Mouse (Mus musculus): ENCODE measurements around the gene Ormdl3. TPM values are rescaled to one million over a fixed set of nuclear protein-coding genes. Genes with fewer than 3 reads are reported as not detected.
A peak's percentile ranks its signal among the peaks of the same experiment; 100 is the strongest.
"Not testable (repeated sequence)": the region's sequence is repeated elsewhere in the genome, so short reads cannot be mapped to it uniquely, and the experiment has no call there.

Gene Ormdl3
- 8.0 and 9.3 TPM in 2 replicates for polyA plus RNA-seq (2014; fragmentation: Nextera tagmentation; extraction: Ambion mirVana)

DNA sequence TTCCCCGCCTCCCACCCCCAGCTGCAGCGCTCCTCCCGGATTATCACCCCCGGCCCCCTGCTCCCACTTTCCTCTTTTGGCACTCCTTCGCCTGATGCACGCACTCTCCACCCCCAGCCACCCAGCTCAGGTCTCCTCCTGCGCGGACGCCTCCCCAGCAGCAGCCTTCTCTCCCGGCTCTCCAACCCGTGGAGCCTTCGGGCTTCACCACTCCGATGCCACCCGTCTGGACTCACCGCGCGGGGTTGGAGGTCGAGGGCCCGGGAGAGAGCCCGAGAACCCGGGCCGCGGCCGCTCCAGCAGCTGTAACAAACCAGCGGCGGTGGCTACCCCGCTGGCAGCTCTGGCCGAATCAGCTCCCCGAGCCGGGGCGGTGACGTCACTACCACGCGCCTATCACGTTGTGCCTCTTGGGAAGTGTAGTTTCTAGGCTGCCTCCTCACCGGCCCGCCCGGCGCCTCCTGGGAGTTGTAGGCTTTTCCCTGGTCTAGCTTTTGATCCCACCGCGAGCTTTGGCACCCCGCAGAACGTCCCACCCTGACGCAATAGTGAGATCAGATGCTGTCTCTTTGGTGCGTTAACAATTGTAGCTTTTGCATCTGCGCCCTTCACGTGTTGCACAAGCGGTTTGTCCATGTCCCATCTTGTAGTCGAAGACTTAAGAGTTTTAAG is at the start of gene Ormdl3:
Gene Ormdl3, minus strand, starts transcription at position 477 of the 672 bp plus-strand sequence.
- H3K36me3 ChIP-seq (replicated peaks; ENCODE audit: control insufficient read depth, insufficient read depth, low read depth, low read length) = no peaks in the 10 kb centered on the region; the same call in 1 of the 2 replicates
- no peak within 1 kb of the TSS; the same call in 1 of the 2 replicates for H3K27ac ChIP-seq (replicated peaks; ENCODE audit: low read depth, low read length)
- peak within 1 kb of the TSS; percentile 85 for H3K9ac ChIP-seq (replicated peaks; ENCODE audit: low read length)
- H3K9me3 ChIP-seq (replicated peaks; ENCODE audit: control insufficient read depth, low read length) = no peaks in the 10 kb centered on the region
- H3K27me3 ChIP-seq (ENCODE audit: control insufficient read depth, insufficient read depth, low read length) = no peaks in the 10 kb centered on the region
- DNase-seq (ENCODE audit: low spot score) (peak; percentile 99), ATAC-seq (replicated peaks; ENCODE audit: insufficient number of reproducible peaks, low FRiP score, low TSS enrichment, low read depth) (peak; percentile 89)
- peak within 1 kb of the TSS; percentile 80 for H3K4me3 ChIP-seq (ENCODE audit: low read depth, low read length)
- no peaks in the 10 kb centered on the region; the same call in 1 of the 2 replicates for H3K4me1 ChIP-seq (ENCODE audit: control insufficient read depth, insufficient read depth, low read length)
- WGBS = under 1% methylated on average over 49 of the region's 49 CpGs
- peak within 1 kb of the TSS; percentile 71 for H3K4me2 ChIP-seq (ENCODE audit: low read depth, low read length)

DNA sequence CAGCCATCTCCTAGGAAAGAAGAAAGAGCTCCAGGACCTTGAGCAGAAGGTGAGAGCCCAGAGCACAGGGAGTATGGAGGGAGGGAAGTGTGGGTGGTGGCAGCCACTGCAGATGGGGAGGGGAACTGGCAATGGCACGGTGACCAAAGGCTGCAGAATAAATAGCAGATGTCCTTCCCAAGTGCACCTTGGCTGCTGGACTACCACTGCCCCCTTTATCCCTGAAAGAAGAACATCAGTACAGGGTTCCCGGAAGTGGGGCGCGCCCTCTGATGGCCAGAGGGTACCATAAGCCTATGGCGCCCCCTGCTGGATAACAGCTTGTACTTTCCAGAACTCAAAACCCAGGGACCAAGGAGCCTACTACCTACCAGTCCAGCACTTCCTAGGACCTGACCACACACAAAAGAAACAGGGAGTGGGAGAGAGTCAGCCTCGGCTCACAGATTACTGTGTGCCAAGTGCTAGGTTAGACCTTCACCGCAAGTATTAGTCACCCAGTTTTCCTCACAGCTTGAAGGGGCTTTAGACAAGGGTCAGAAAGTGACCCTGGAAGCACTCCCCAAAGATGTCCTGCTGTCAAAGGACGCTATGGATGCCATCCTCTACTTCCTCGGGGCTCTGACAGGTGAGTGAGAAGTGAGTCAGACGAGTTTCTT is 48.3 kb upstream of the Ormdl3 start:
- ATAC-seq (replicated peaks; ENCODE audit: insufficient number of reproducible peaks, low FRiP score, low TSS enrichment, low read depth); H3K36me3 ChIP-seq (replicated peaks; ENCODE audit: control insufficient read depth, insufficient read depth, low read depth, low read length); H3K4me1 ChIP-seq (ENCODE audit: control insufficient read depth, insufficient read depth, low read length); H3K27me3 ChIP-seq (ENCODE audit: control insufficient read depth, insufficient read depth, low read length); H3K4me3 ChIP-seq (ENCODE audit: low read depth, low read length); H3K27ac ChIP-seq (replicated peaks; ENCODE audit: low read depth, low read length); H3K4me2 ChIP-seq (ENCODE audit: low read depth, low read length); H3K9ac ChIP-seq (replicated peaks; ENCODE audit: low read length); H3K9me3 ChIP-seq (replicated peaks; ENCODE audit: control insufficient read depth, low read length): not testable (repeated sequence)
- 36% methylated on average over 10 of the region's 10 CpGs for WGBS
- DNase-seq (ENCODE audit: low spot score) = peak; percentile 23

DNA sequence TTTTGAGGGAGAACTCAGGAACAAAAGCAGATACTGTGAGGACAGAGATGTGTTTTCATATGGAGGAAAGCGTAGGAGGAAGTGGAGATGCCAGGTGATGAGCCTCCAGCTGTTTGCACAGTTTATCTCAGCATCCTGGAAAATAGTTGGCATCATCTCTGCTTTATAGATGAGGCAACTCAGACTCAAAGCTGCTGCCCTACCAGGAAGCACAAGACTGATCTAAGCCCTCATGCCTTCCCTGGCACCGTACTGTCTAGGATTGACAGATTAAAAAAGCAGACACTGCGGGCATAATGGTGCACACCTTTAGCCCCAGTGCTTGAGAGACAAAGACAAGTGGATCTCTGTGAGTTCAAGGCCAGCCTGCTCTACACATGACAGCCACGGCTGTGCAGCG is 43.5 kb upstream of the Ormdl3 start:
- 85% methylated on average over 5 of the region's 5 CpGs for WGBS
- Histone ChIP-seq H3K9ac (replicated peaks; ENCODE audit: low read length) (no peak overlapping the region), H3K9me3 (replicated peaks; ENCODE audit: control insufficient read depth, low read length) (no peaks in the 10 kb centered on the region)

DNA sequence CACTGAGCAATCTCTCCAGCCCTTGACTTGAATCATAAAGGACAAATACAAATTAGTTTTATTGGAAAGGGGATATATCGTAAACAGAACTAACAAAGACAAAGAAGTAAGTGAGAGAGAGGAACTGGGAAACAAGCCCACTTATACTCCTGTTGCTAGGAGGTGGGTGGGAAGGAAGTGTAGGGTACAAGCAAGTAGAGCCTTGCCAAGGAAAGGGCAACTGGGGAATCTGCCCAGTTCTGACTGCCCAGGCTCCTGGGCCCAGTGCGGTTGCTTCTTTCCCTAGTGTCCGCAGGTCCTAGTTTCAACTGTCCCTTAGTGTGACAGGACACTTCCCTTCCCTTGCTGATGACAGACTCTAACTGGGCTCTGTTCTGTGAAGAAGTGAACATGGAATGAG is 41.5 kb upstream of the Ormdl3 start:
- WGBS = 92% methylated on average over 3 of the region's 3 CpGs
- ATAC-seq (replicated peaks; ENCODE audit: insufficient number of reproducible peaks, low FRiP score, low TSS enrichment, low read depth) = no peak

More for the DNA sequence above, 43.5 kb upstream of the Ormdl3 start:
- no peak overlapping the region for H3K4me2 ChIP-seq (ENCODE audit: low read depth, low read length)
- H3K4me1 ChIP-seq (ENCODE audit: control insufficient read depth, insufficient read depth, low read length) = no peaks in the 10 kb centered on the region
- H3K36me3 ChIP-seq (replicated peaks; ENCODE audit: control insufficient read depth, insufficient read depth, low read depth, low read length) = no peaks in the 10 kb centered on the region
- no peak overlapping the region for H3K4me3 ChIP-seq (ENCODE audit: low read depth, low read length)
- H3K27me3 ChIP-seq (ENCODE audit: control insufficient read depth, insufficient read depth, low read length) = no peaks in the 10 kb centered on the region
- no peak for DNase-seq (ENCODE audit: low spot score)
- no peak overlapping the region for H3K27ac ChIP-seq (replicated peaks; ENCODE audit: low read depth, low read length)
- no peak for ATAC-seq (replicated peaks; ENCODE audit: insufficient number of reproducible peaks, low FRiP score, low TSS enrichment, low read depth)

DNA sequence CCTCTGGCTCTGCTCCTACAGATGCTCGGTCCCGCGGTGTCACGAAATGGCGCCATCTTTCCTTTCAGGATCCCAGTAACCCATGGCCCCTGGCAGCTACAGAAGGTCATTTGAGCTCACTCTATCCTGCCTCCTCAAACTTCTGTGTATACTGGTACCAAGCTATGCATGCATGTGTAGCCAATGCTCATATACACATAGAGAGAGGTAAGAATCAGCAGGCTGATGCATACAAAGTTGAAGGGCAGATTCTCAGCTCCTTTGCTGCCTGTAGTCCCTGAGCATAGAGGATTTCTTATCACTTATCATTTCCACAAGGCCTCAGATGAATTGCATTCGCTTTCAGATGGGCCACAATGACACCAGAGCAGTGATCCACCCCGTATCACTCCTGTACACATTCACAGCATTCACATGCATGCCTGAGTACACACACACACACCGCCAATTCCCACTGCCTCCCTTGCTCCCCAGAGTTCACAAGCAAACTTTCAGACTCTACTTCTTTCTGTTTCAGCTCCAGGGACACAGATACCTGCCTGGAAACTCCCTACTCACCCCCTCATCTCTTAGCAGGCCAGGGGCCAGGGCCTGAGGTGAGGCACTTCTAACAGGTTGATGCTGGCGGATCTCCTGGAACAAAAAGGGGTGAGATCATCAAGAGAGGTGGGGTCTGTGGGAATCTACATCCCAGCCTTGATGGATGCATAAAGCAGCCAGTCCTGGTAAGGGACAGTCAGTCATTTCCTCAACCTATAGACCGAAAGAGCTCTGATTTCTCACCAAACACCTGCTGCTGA is 38.6 kb upstream of the Ormdl3 start, which contains the start of the genes Gm12355 and Gsdma3:
Gene Gm12355, minus strand, starts transcription at position 51 of the 800 bp plus-strand sequence.
Gene Gsdma3, plus strand, starts transcription at position 750 of the 800 bp plus-strand sequence.
- ATAC-seq (replicated peaks; ENCODE audit: insufficient number of reproducible peaks, low FRiP score, low TSS enrichment, low read depth) (no peak), DNase-seq (ENCODE audit: low spot score) (no peak)
- Histone ChIP-seq H3K9ac (replicated peaks; ENCODE audit: low read length) (no peak within 1 kb of the TSS), H3K27me3 (ENCODE audit: control insufficient read depth, insufficient read depth, low read length) (no peaks in the 10 kb centered on the region), H3K36me3 (replicated peaks; ENCODE audit: control insufficient read depth, insufficient read depth, low read depth, low read length) (no peaks in the 10 kb centered on the region), H3K27ac (replicated peaks; ENCODE audit: low read depth, low read length) (no peak within 1 kb of the TSS), H3K4me2 (ENCODE audit: low read depth, low read length) (no peak within 1 kb of the TSS), H3K4me3 (ENCODE audit: low read depth, low read length) (no peak within 1 kb of the TSS), H3K4me1 (ENCODE audit: control insufficient read depth, insufficient read depth, low read length) (no peaks in the 10 kb centered on the region), H3K9me3 (replicated peaks; ENCODE audit: control insufficient read depth, low read length) (no peaks in the 10 kb centered on the region)
- WGBS = 89% methylated on average over 10 of the region's 10 CpGs

More for the DNA sequence above, 41.5 kb upstream of the Ormdl3 start:
- Histone ChIP-seq H3K27me3 (ENCODE audit: control insufficient read depth, insufficient read depth, low read length) (no peaks in the 10 kb centered on the region), H3K4me1 (ENCODE audit: control insufficient read depth, insufficient read depth, low read length) (no peaks in the 10 kb centered on the region), H3K27ac (replicated peaks; ENCODE audit: low read depth, low read length) (no peak overlapping the region), H3K9me3 (replicated peaks; ENCODE audit: control insufficient read depth, low read length) (no peaks in the 10 kb centered on the region), H3K36me3 (replicated peaks; ENCODE audit: control insufficient read depth, insufficient read depth, low read depth, low read length) (no peaks in the 10 kb centered on the region), H3K4me3 (ENCODE audit: low read depth, low read length) (no peak overlapping the region), H3K4me2 (ENCODE audit: low read depth, low read length) (no peak overlapping the region), H3K9ac (replicated peaks; ENCODE audit: low read length) (no peak overlapping the region)
- DNase-seq (ENCODE audit: low spot score) = no peak

DNA sequence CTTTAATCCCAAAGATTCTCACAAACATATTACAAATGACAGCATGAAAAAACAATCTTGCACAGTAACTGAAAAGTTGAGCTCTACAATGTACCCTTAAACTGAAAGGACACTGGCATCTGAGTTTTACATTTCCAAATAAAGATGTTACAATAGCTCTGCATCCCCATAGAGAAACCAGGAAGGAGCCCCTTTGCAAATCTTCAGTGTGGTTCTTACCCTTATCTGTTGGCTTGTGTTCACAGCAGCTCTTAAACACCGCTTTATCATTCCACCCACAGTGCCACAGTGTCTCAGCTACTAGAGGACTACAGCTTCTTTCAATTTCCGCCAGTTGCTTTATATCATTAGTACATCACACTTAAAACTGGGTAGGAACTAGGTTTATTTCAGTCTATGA is 37.2 kb upstream of the Ormdl3 start:
- WGBS = 89% methylated on average over 2 of the region's 2 CpGs
- not testable (repeated sequence) for H3K4me3 ChIP-seq (ENCODE audit: low read depth, low read length); H3K9ac ChIP-seq (replicated peaks; ENCODE audit: low read length); ATAC-seq (replicated peaks; ENCODE audit: insufficient number of reproducible peaks, low FRiP score, low TSS enrichment, low read depth); H3K4me1 ChIP-seq (ENCODE audit: control insufficient read depth, insufficient read depth, low read length); H3K36me3 ChIP-seq (replicated peaks; ENCODE audit: control insufficient read depth, insufficient read depth, low read depth, low read length); H3K4me2 ChIP-seq (ENCODE audit: low read depth, low read length); H3K27ac ChIP-seq (replicated peaks; ENCODE audit: low read depth, low read length); H3K27me3 ChIP-seq (ENCODE audit: control insufficient read depth, insufficient read depth, low read length); H3K9me3 ChIP-seq (replicated peaks; ENCODE audit: control insufficient read depth, low read length); DNase-seq (ENCODE audit: low spot score)

DNA sequence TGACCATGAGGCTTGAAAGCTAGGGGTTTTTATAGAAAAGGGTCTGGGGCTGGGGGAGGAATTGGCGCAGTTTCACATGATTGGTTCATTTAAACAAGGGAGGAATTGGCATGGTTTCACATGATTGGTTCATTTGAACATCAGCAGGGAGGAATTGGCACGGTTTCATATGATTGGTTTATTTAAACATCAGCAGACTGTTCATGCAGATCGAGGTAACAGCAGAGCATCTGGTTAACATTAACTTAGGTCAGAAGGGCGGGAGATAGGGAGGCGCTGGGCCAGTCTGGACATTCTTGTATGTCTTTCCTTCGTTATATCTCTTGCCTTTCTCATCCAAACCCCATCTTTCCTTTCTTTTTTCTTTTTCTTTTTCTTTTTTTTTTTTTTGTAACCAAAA is 36.8 kb upstream of the Ormdl3 start:
- not testable (repeated sequence) for H3K4me2 ChIP-seq (ENCODE audit: low read depth, low read length); DNase-seq (ENCODE audit: low spot score)

More for the DNA sequence above, 36.8 kb upstream of the Ormdl3 start:
- not testable (repeated sequence) for H3K9me3 ChIP-seq (replicated peaks; ENCODE audit: control insufficient read depth, low read length); H3K4me1 ChIP-seq (ENCODE audit: control insufficient read depth, insufficient read depth, low read length); H3K27ac ChIP-seq (replicated peaks; ENCODE audit: low read depth, low read length); H3K27me3 ChIP-seq (ENCODE audit: control insufficient read depth, insufficient read depth, low read length); H3K4me3 ChIP-seq (ENCODE audit: low read depth, low read length); H3K9ac ChIP-seq (replicated peaks; ENCODE audit: low read length); H3K36me3 ChIP-seq (replicated peaks; ENCODE audit: control insufficient read depth, insufficient read depth, low read depth, low read length); ATAC-seq (replicated peaks; ENCODE audit: insufficient number of reproducible peaks, low FRiP score, low TSS enrichment, low read depth)
- 72% methylated on average over 6 of the region's 6 CpGs for WGBS

Data from embryonic facial prominence, embryonic 11.5 days (tissue).